Mouse (Mus musculus): ENCODE measurements around the gene Lmnb2. TPM values are rescaled to one million over a fixed set of nuclear protein-coding genes. Genes with fewer than 3 reads are reported as not detected.

The Lmnb2 gene
- polyA plus RNA-seq, 1 experiment = 23.6 TPM

GRCm38 (mm10) chr10:80948570-80948969 is 30.5 kb upstream of the Lmnb2 start:
- TF ChIP-seq POLR2A (IDR thresholded peaks at IDR 0.05; ENCODE audit: extremely low read depth, insufficient read depth, low read length) (no peak), CTCF (IDR thresholded peaks at IDR 0.05; ENCODE audit: extremely low read depth, insufficient read depth, low read length) (no peak)
- Histone ChIP-seq H3K27ac (ENCODE audit: insufficient read depth, low read length) (no peak overlapping the region), H3K4me3 (ENCODE audit: insufficient read depth, low read length) (no peak overlapping the region), H3K4me1 (ENCODE audit: control insufficient read depth, insufficient read depth, low read length) (no peaks in the 10 kb centered on the region)

- no peaks in the 10 kb centered on the region for H3K4me1 ChIP-seq (ENCODE audit: control insufficient read depth, insufficient read depth, low read length)
- H3K27ac ChIP-seq (ENCODE audit: insufficient read depth, low read length) = no peak overlapping the region
- H3K4me3 ChIP-seq (ENCODE audit: insufficient read depth, low read length) = no peak overlapping the region
- TF ChIP-seq CTCF (IDR thresholded peaks at IDR 0.05; ENCODE audit: extremely low read depth, insufficient read depth, low read length) (no peak), POLR2A (IDR thresholded peaks at IDR 0.05; ENCODE audit: extremely low read depth, insufficient read depth, low read length) (no peak)
Measured at GRCm38 (mm10) chr10:80947802-80948201, 29.8 kb upstream of the Lmnb2 start.

GRCm38 (mm10) chr10:80946684-80947437 is 28.8 kb upstream of the Lmnb2 start:
- Histone ChIP-seq H3K27ac (ENCODE audit: insufficient read depth, low read length) (no peak overlapping the region), H3K4me1 (ENCODE audit: control insufficient read depth, insufficient read depth, low read length) (no peaks in the 10 kb centered on the region), H3K4me3 (ENCODE audit: insufficient read depth, low read length) (no peak overlapping the region)
- TF ChIP-seq POLR2A (IDR thresholded peaks at IDR 0.05; ENCODE audit: extremely low read depth, insufficient read depth, low read length) = no peak
- no peak for TF ChIP-seq CTCF (IDR thresholded peaks at IDR 0.05; ENCODE audit: extremely low read depth, insufficient read depth, low read length)

- TF ChIP-seq POLR2A (IDR thresholded peaks at IDR 0.05; ENCODE audit: extremely low read depth, insufficient read depth, low read length) (no peak), CTCF (IDR thresholded peaks at IDR 0.05; ENCODE audit: extremely low read depth, insufficient read depth, low read length) (no peak)
- peaks cover 7% of the 10 kb centered on the region for H3K4me1 ChIP-seq (ENCODE audit: control insufficient read depth, insufficient read depth, low read length)
- no peak overlapping the region for H3K4me3 ChIP-seq (ENCODE audit: insufficient read depth, low read length)
- no peak overlapping the region for H3K27ac ChIP-seq (ENCODE audit: insufficient read depth, low read length)
Measured at GRCm38 (mm10) chr10:80944231-80944630, 26.2 kb upstream of the Lmnb2 start.

GRCm38 (mm10) chr10:80943701-80944100 is 25.7 kb upstream of the Lmnb2 start:
- no peak overlapping the region for H3K27ac ChIP-seq (ENCODE audit: insufficient read depth, low read length)
- TF ChIP-seq CTCF (IDR thresholded peaks at IDR 0.05; ENCODE audit: extremely low read depth, insufficient read depth, low read length) (no peak), POLR2A (IDR thresholded peaks at IDR 0.05; ENCODE audit: extremely low read depth, insufficient read depth, low read length) (no peak)
- no peak overlapping the region for H3K4me3 ChIP-seq (ENCODE audit: insufficient read depth, low read length)
- H3K4me1 ChIP-seq (ENCODE audit: control insufficient read depth, insufficient read depth, low read length) = peaks cover 7% of the 10 kb centered on the region

- Histone ChIP-seq H3K27ac (ENCODE audit: insufficient read depth, low read length) (no peak overlapping the region), H3K4me3 (ENCODE audit: insufficient read depth, low read length) (no peak overlapping the region), H3K4me1 (ENCODE audit: control insufficient read depth, insufficient read depth, low read length) (peaks cover 7% of the 10 kb centered on the region)
- TF ChIP-seq POLR2A (IDR thresholded peaks at IDR 0.05; ENCODE audit: extremely low read depth, insufficient read depth, low read length) (no peak), CTCF (IDR thresholded peaks at IDR 0.05; ENCODE audit: extremely low read depth, insufficient read depth, low read length) (no peak)
Measured at GRCm38 (mm10) chr10:80942919-80943318, 24.9 kb upstream of the Lmnb2 start.

- TF ChIP-seq POLR2A (IDR thresholded peaks at IDR 0.05; ENCODE audit: extremely low read depth, insufficient read depth, low read length) = no peak
- no peak for TF ChIP-seq CTCF (IDR thresholded peaks at IDR 0.05; ENCODE audit: extremely low read depth, insufficient read depth, low read length)
Measured at GRCm38 (mm10) chr10:80940988-80941347, 22.9 kb upstream of the Lmnb2 start.

GRCm38 (mm10) chr10:80940320-80940987 is 22.4 kb upstream of the Lmnb2 start:
- Histone ChIP-seq H3K4me3 (ENCODE audit: insufficient read depth, low read length) (0 out of 2 replicates have a peak overlapping the region, but pooled peaks have one; percentile 29), H3K4me1 (ENCODE audit: control insufficient read depth, insufficient read depth, low read length) (peaks cover 7% of the 10 kb centered on the region), H3K27ac (ENCODE audit: insufficient read depth, low read length) (no peak overlapping the region)
- TF ChIP-seq POLR2A (IDR thresholded peaks at IDR 0.05; ENCODE audit: extremely low read depth, insufficient read depth, low read length) = no peak
- no peak for TF ChIP-seq CTCF (IDR thresholded peaks at IDR 0.05; ENCODE audit: extremely low read depth, insufficient read depth, low read length)

More at GRCm38 (mm10) chr10:80940988-80941347, 22.9 kb upstream of the Lmnb2 start:
- Histone ChIP-seq H3K4me3 (ENCODE audit: insufficient read depth, low read length) (no peak overlapping the region), H3K27ac (ENCODE audit: insufficient read depth, low read length) (no peak overlapping the region), H3K4me1 (ENCODE audit: control insufficient read depth, insufficient read depth, low read length) (peaks cover 7% of the 10 kb centered on the region)

GRCm38 (mm10) chr10:80939671-80940070 is 21.6 kb upstream of the Lmnb2 start:
- H3K27ac ChIP-seq (ENCODE audit: insufficient read depth, low read length) = no peak overlapping the region
- peaks cover 7% of the 10 kb centered on the region for H3K4me1 ChIP-seq (ENCODE audit: control insufficient read depth, insufficient read depth, low read length)
- TF ChIP-seq CTCF (IDR thresholded peaks at IDR 0.05; ENCODE audit: extremely low read depth, insufficient read depth, low read length) (no peak), POLR2A (IDR thresholded peaks at IDR 0.05; ENCODE audit: extremely low read depth, insufficient read depth, low read length) (no peak)
- H3K4me3 ChIP-seq (ENCODE audit: insufficient read depth, low read length) = peak overlapping the region; percentile 29
